Mouse (Mus musculus) layer of hippocampus, adult 2 months (tissue): ENCODE measurements around the gene Nppc. TPM values are rescaled to one million over a fixed set of nuclear protein-coding genes. Genes with fewer than 3 reads are reported as not detected.

Experiments
- DNase-seq, 2 experiments: peaks; one replicate each; pipeline ENCODE4 v3.0.0; 2022; ENCODE audit warnings: low spot score in 2 of 2
- H3K27ac ChIP-seq: fragments of 200-600 bp; 2 replicates; pipeline ENCODE4 v1.8.1; 2022
- H3K4me3 ChIP-seq: fragments of 200-600 bp; 2 replicates; pipeline ENCODE4 v1.8.1; 2022; ENCODE audit warnings: mild to moderate bottlenecking
- CTCF ChIP-seq: fragments of 200-600 bp; conservative IDR thresholded peaks from 2 replicates; pipeline ENCODE4 v1.8.1; 2022; ENCODE audit warnings: antibody characterized with exemption, mild to moderate bottlenecking, moderate library complexity
- long read RNA-seq, 2 experiments: library from polyadenylated mRNA; stranded (forward); transcript quantifications; one replicate each; pipeline ENCODE4 v2.0.0; 2021; ENCODE audit warnings: borderline mapping rate in 2 of 2
- total RNA-seq, 2 experiments: library from RNA; stranded (reverse); gene quantifications; 2 replicates each; pipeline ENCODE4 v1.2.3; 2021

The Nppc gene
- 1 to 10 TPM; 6.4 to 8.3 TPM for total RNA-seq
- long read RNA-seq, experiment 1, partial matches to known transcripts = 0 of 3 reads
- long read RNA-seq, experiment 1, other reads (novel, unspliced or antisense) = 0 of 3 reads
- long read RNA-seq, experiment 2, partial matches to known transcripts = 0 of 4 reads
- long read RNA-seq, experiment 2, other reads (novel, unspliced or antisense) = 0 of 4 reads

GRCm38 (mm10) chr1:86670279-86671038 is at the start of gene Nppc:
Nppc (minus strand) TSS chr1:86670571.
- Histone ChIP-seq H3K27ac (peak within 1 kb of the TSS; percentile 74), H3K4me3 (peak within 1 kb of the TSS; percentile 74)
- peak; percentile 72 for TF ChIP-seq CTCF
- DNase-seq = peak; percentile 77 to 78

- TF ChIP-seq CTCF = no peak
- peak overlapping the region; percentile 53; the same call in 1 of the 2 replicates for H3K27ac ChIP-seq
- H3K4me3 ChIP-seq = no peak overlapping the region
These were observed 49.0 kb upstream of the Nppc start for GRCm38 (mm10) chr1:86719391-86719790.

GRCm38 (mm10) chr1:86718190-86718589 is 47.8 kb upstream of the Nppc start:
- DNase-seq = no peak
- no peak overlapping the region for H3K27ac ChIP-seq
- no peak overlapping the region for H3K4me3 ChIP-seq
- no peak for TF ChIP-seq CTCF

More at GRCm38 (mm10) chr1:86719391-86719790, 49.0 kb upstream of the Nppc start:
- no peak for DNase-seq

GRCm38 (mm10) chr1:86713054-86713453 is 42.7 kb upstream of the Nppc start:
- no peak overlapping the region for H3K4me3 ChIP-seq
- no peak for TF ChIP-seq CTCF
- H3K27ac ChIP-seq = no peak overlapping the region
- no peak for DNase-seq

GRCm38 (mm10) chr1:86712045-86712444 is 41.7 kb upstream of the Nppc start:
- Histone ChIP-seq H3K27ac (no peak overlapping the region), H3K4me3 (no peak overlapping the region)
- DNase-seq = no peak
- no peak for TF ChIP-seq CTCF

GRCm38 (mm10) chr1:86709546-86709945 is 39.2 kb upstream of the Nppc start:
- DNase-seq = no peak
- no peak for TF ChIP-seq CTCF
- Histone ChIP-seq H3K4me3 (no peak overlapping the region), H3K27ac (no peak overlapping the region)

- Histone ChIP-seq H3K27ac (peak overlapping the region; percentile 99; the same call in 1 of the 2 replicates), H3K4me3 (no peak overlapping the region)
- DNase-seq = no peak
- no peak for TF ChIP-seq CTCF
These were observed 35.1 kb upstream of the Nppc start for GRCm38 (mm10) chr1:86705461-86705860.

- peak in 1 of 2 experiments; percentile 26 for DNase-seq
- peak overlapping the region; percentile 99 for H3K27ac ChIP-seq
- peak overlapping the region; percentile 67 for H3K4me3 ChIP-seq
- no peak for TF ChIP-seq CTCF
These were observed 33.6 kb upstream of the Nppc start for GRCm38 (mm10) chr1:86703965-86704326.

- DNase-seq = peak; percentile 84 to 87
- peak within 1 kb of the TSS; percentile 67 for H3K4me3 ChIP-seq
These were observed 33.1 kb upstream of the Nppc start, which contains the start of gene Dis3l2 for GRCm38 (mm10) chr1:86703300-86703964. Dis3l2 (plus strand) TSS chr1:86703808.

GRCm38 (mm10) chr1:86700367-86700766 is 30.0 kb upstream of the Nppc start:
- H3K4me3 ChIP-seq = no peak overlapping the region
- no peak overlapping the region for H3K27ac ChIP-seq
- TF ChIP-seq CTCF = no peak
- DNase-seq = no peak

More at GRCm38 (mm10) chr1:86703300-86703964, 33.1 kb upstream of the Nppc start, which contains the start of gene Dis3l2:
- peak within 1 kb of the TSS; percentile 99 for H3K27ac ChIP-seq
- no peak for TF ChIP-seq CTCF

GRCm38 (mm10) chr1:86699346-86700136 is 29.2 kb upstream of the Nppc start:
- H3K27ac ChIP-seq = no peak overlapping the region
- no peak overlapping the region for H3K4me3 ChIP-seq
- no peak for DNase-seq
- peak; percentile 40 for TF ChIP-seq CTCF

GRCm38 (mm10) chr1:86698721-86699120 is 28.4 kb upstream of the Nppc start:
- no peak overlapping the region for H3K4me3 ChIP-seq
- no peak overlapping the region for H3K27ac ChIP-seq
- TF ChIP-seq CTCF = peak; percentile 60

More at GRCm38 (mm10) chr1:86698721-86699120, 28.4 kb upstream of the Nppc start:
- no peak for DNase-seq
